Mouse (Mus musculus): Measurements from ENCODE around the gene Palm3.
"Not testable (repeated sequence)": the region's sequence is repeated elsewhere in the genome, so short reads cannot be mapped to it uniquely, and the experiment has no call there.

Gene Palm3

GRCm38 (mm10) chr8:83998231-83999056 is 22.8 kb upstream of the Palm3 start:
- peak; percentile 71 to 83 for DNase-seq

- no peak for DNase-seq
Measured at GRCm38 (mm10) chr8:83999057-83999705, 22.1 kb upstream of the Palm3 start.

- DNase-seq = no peak
Measured at GRCm38 (mm10) chr8:83999825-84000224, 21.4 kb upstream of the Palm3 start.

GRCm38 (mm10) chr8:84001281-84002000 is 19.8 kb upstream of the Palm3 start, which contains the start of gene 1700067K01Rik:
Gene 1700067K01Rik, plus strand, starts transcription at chr8:84001502.
- DNase-seq = peak in 1 of 2 experiments; percentile 45

GRCm38 (mm10) chr8:84002957-84003611 is 18.2 kb upstream of the Palm3 start:
- no peak for DNase-seq

GRCm38 (mm10) chr8:84003612-84004246 is 17.5 kb upstream of the Palm3 start:
- no peak for DNase-seq

GRCm38 (mm10) chr8:84004533-84005201 is 16.6 kb upstream of the Palm3 start:
- DNase-seq = peak; percentile 94 to 96

GRCm38 (mm10) chr8:84005502-84005901 is 15.8 kb upstream of the Palm3 start:
- DNase-seq = not testable (repeated sequence)

- no peak for DNase-seq
Measured at GRCm38 (mm10) chr8:84008362-84008761, 12.9 kb upstream of the Palm3 start.

GRCm38 (mm10) chr8:84009876-84010275 is 11.4 kb upstream of the Palm3 start:
- DNase-seq = peak; percentile 91 to 92

GRCm38 (mm10) chr8:84010625-84011611 is 10.4 kb upstream of the Palm3 start:
- DNase-seq = peak; percentile 86

- DNase-seq = peak; percentile 66 to 83
Measured at GRCm38 (mm10) chr8:84011705-84012498, 9.4 kb upstream of the Palm3 start, which contains the start of gene 2210011C24Rik. Gene 2210011C24Rik, minus strand, starts transcription at chr8:84012171.

- DNase-seq = peak in 1 of 2 experiments; percentile 43
Measured at GRCm38 (mm10) chr8:84012499-84013165, 8.6 kb upstream of the Palm3 start.

- no peak for DNase-seq
Measured at GRCm38 (mm10) chr8:84015833-84016232, 5.4 kb upstream of the Palm3 start.

- DNase-seq = no peak
Measured at GRCm38 (mm10) chr8:84019738-84020137, 1.5 kb upstream of the Palm3 start.

- no peak for DNase-seq
Measured at GRCm38 (mm10) chr8:84021569-84021968, 298 bp downstream of the Palm3 start.

- peak; percentile 75 to 83 for DNase-seq
Measured at GRCm38 (mm10) chr8:84023085-84023484, 1.8 kb downstream of the Palm3 start.

- no peak for DNase-seq
Measured at GRCm38 (mm10) chr8:84023631-84024030, 2.4 kb downstream of the Palm3 start.

- peak; percentile 58 to 69 for DNase-seq
Measured at GRCm38 (mm10) chr8:84024171-84024570, 2.9 kb downstream of the Palm3 start.
